8 mouse cellular contexts compared by ENCODE assay signal in genomic region chr17:24426471-24427169, GRCm38 (mm10). TPM values are rescaled to one million over a fixed set of nuclear protein-coding genes. Genes with fewer than 3 reads are reported as not detected.
DNase-seq lines count a peak whose midpoint lies in the region; ATAC-seq and TF ChIP-seq lines count a peak whose summit lies in the region.

Gene Eci1 (plus strand): TSS chr17:24426641.

- no peak for TF ChIP-seq EP300 in ES-Bruce4 (IDR thresholded peaks at IDR 0.05; ENCODE audit: insufficient read depth, low read depth, low read length)
- TF ChIP-seq EP300 in liver, postnatal 0 days (IDR thresholded peaks at IDR 0.05; ENCODE audit: low read depth) = no peak

- TF ChIP-seq CTCF in ES-Bruce4 (IDR thresholded peaks at IDR 0.05; ENCODE audit: low read depth, low read length) = no peak
- TF ChIP-seq CTCF in liver, postnatal 0 days (IDR thresholded peaks at IDR 0.05; ENCODE audit: low read depth) = peak; percentile 1; the same call in 1 of the 2 replicates

- peaks cover 31% of the 10 kb centered on the region for H3K36me3 ChIP-seq in ES-Bruce4 (ENCODE audit: control insufficient read depth, insufficient read depth, low read length, poor library complexity, severe bottlenecking)
- H3K36me3 ChIP-seq in forebrain, embryonic 13.5 days (ENCODE audit: poor library complexity, severe bottlenecking) = peaks cover 38% of the 10 kb centered on the region
- peaks cover 34% of the 10 kb centered on the region for H3K36me3 ChIP-seq in liver, postnatal 0 days (replicated peaks; ENCODE audit: insufficient read depth, low read length)
- H3K36me3 ChIP-seq in neural tube, embryonic 14.5 days (ENCODE audit: control insufficient read depth, insufficient read depth, low read length) = peaks cover 27% of the 10 kb centered on the region

- peak within 1 kb of the TSS; percentile 90 for H3K9ac ChIP-seq in ES-Bruce4 (ENCODE audit: low read depth, poor library complexity, severe bottlenecking)
- peak within 1 kb of the TSS; percentile 85 for H3K9ac ChIP-seq in forebrain, embryonic 13.5 days
- peak within 1 kb of the TSS; percentile 77 for H3K9ac ChIP-seq in liver, postnatal 0 days (replicated peaks)
- H3K9ac ChIP-seq in neural tube, embryonic 14.5 days (replicated peaks; ENCODE audit: low read depth, low read length) = peak within 1 kb of the TSS; percentile 83

- peak within 1 kb of the TSS; percentile 91 for H3K4me3 ChIP-seq in ES-Bruce4 (ENCODE audit: low read depth, low read length)
- H3K4me3 ChIP-seq in forebrain, embryonic 13.5 days = peak within 1 kb of the TSS; percentile 60
- peak within 1 kb of the TSS; percentile 66 for H3K4me3 ChIP-seq in liver, postnatal 0 days (ENCODE audit: low read depth, low read length)
- H3K4me3 ChIP-seq in neural tube, embryonic 14.5 days (ENCODE audit: low read depth, low read length) = peak within 1 kb of the TSS; percentile 63

- peak; percentile 75 for TF ChIP-seq POLR2A in ES-Bruce4 (IDR thresholded peaks at IDR 0.05; ENCODE audit: insufficient read depth, low read length)

- H3K27ac ChIP-seq in ES-Bruce4 (ENCODE audit: insufficient read depth, low read length) = peak within 1 kb of the TSS; percentile 66; the same call in 1 of the 2 replicates
- peak within 1 kb of the TSS; percentile 91 for H3K27ac ChIP-seq in forebrain, embryonic 13.5 days
- H3K27ac ChIP-seq in liver, postnatal 0 days (ENCODE audit: low read depth) = peak within 1 kb of the TSS; percentile 87
- peak within 1 kb of the TSS; percentile 92 for H3K27ac ChIP-seq in neural tube, embryonic 14.5 days (ENCODE audit: low read depth, low read length)

- under 1% methylated on average over 46 of the region's 48 CpGs for WGBS in forebrain, embryonic 13.5 days
- under 1% methylated on average over 48 of the region's 48 CpGs for WGBS in large intestine, adult 2 months
- 4% methylated on average over 40 of the region's 48 CpGs for WGBS in liver, postnatal 0 days (ENCODE audit: insufficient replicate concordance)
- WGBS in neural tube, embryonic 14.5 days = under 1% methylated on average over 47 of the region's 48 CpGs

- peak within 1 kb of the TSS; percentile 70 for H3K4me2 ChIP-seq in forebrain, embryonic 13.5 days
- peak within 1 kb of the TSS; percentile 72 for H3K4me2 ChIP-seq in liver, postnatal 0 days (ENCODE audit: low read depth, low read length)
- H3K4me2 ChIP-seq in neural tube, embryonic 14.5 days (ENCODE audit: low read depth, low read length) = peak within 1 kb of the TSS; percentile 64

- no peaks in the 10 kb centered on the region for H3K27me3 ChIP-seq in ES-Bruce4 (ENCODE audit: control insufficient read depth, insufficient read depth, low read length, poor library complexity, severe bottlenecking)
- no peaks in the 10 kb centered on the region for H3K27me3 ChIP-seq in forebrain, embryonic 13.5 days
- H3K27me3 ChIP-seq in liver, postnatal 0 days (ENCODE audit: insufficient read depth, low read length) = no peaks in the 10 kb centered on the region
- H3K27me3 ChIP-seq in neural tube, embryonic 14.5 days (ENCODE audit: control insufficient read depth, insufficient read depth, low read length) = no peaks in the 10 kb centered on the region

- intact Hi-C loops in heart, postnatal 10 days (cut with DNase I) = no loop called here

- peak; percentile 96 to 97 for DNase-seq in heart, postnatal 10 days
- peak; percentile 94 for DNase-seq in large intestine, adult 2 months (ENCODE audit: low read depth, low spot score)
- DNase-seq in liver, postnatal 0 days = peak; percentile 95
- DNase-seq in testis, postnatal 10 days (ENCODE audit: low spot score) = peak; percentile 96

- H3K4me1 ChIP-seq in ES-Bruce4 (ENCODE audit: control insufficient read depth, insufficient read depth, low read length) = no peaks in the 10 kb centered on the region
- H3K4me1 ChIP-seq in forebrain, embryonic 13.5 days = peaks cover 14% of the 10 kb centered on the region
- peaks cover 9% of the 10 kb centered on the region for H3K4me1 ChIP-seq in liver, postnatal 0 days (ENCODE audit: insufficient read depth)
- peaks cover 13% of the 10 kb centered on the region for H3K4me1 ChIP-seq in neural tube, embryonic 14.5 days (ENCODE audit: control insufficient read depth, insufficient read depth, low read length)

- peak; percentile 96 for ATAC-seq in cerebellum, adult (ENCODE audit: insufficient number of reproducible peaks, low FRiP score, low TSS enrichment)
- ATAC-seq in forebrain, embryonic 13.5 days = peak; percentile 98
- peak; percentile 97 for ATAC-seq in liver, postnatal 0 days
- ATAC-seq in neural tube, embryonic 14.5 days (ENCODE audit: low read depth) = peak; percentile 97

- H3K9me3 ChIP-seq in ES-Bruce4 (replicated peaks; ENCODE audit: control insufficient read depth, insufficient read depth, low read length, poor library complexity, severe bottlenecking) = no peaks in the 10 kb centered on the region
- no peaks in the 10 kb centered on the region for H3K9me3 ChIP-seq in forebrain, embryonic 13.5 days (replicated peaks)
- H3K9me3 ChIP-seq in liver, postnatal 0 days (ENCODE audit: low read length) = no peaks in the 10 kb centered on the region
- H3K9me3 ChIP-seq in neural tube, embryonic 14.5 days (ENCODE audit: control insufficient read depth, low read length) = no peaks in the 10 kb centered on the region

RNA-seq across cellular contexts. Expression of gene Eci1, which starts in this region (rescaled TPM):
- 46.4 and 46.7 TPM in 2 replicates for polyA plus RNA-seq in ES-Bruce4 (2011; ENCODE audit: insufficient read depth, insufficient read length, low read depth, missing spikeins)
- polyA plus RNA-seq in forebrain, embryonic 13.5 days (2015; fragmentation: Nextera tagmentation; extraction: Ambion mirVana) = 59.6 and 62.5 TPM in 2 replicates
- total RNA-seq in heart, postnatal 10 days (2021) = 100 to 1,000 TPM; 412 to 459 TPM
- polyA plus RNA-seq in large intestine, adult 2 months (2012; rRNA removed) = 87.3 and 119 TPM in 2 replicates
- polyA plus RNA-seq in liver, postnatal 0 days (2015; fragmentation: Nextera tagmentation; extraction: Ambion mirVana) = 162 and 193 TPM in 2 replicates
- polyA plus RNA-seq in neural tube, embryonic 14.5 days (2014; fragmentation: Nextera tagmentation; extraction: Ambion mirVana) = 44.2 and 49.9 TPM in 2 replicates

Comparison
In these comparisons a context has a peak if more than half of its experiments do, and no peak if none do; other contexts are left out.
1. Peak in every context shown above with its lines: DNase-seq, ATAC-seq, H3K4me3 ChIP-seq and H3K27ac ChIP-seq.